Mouse (Mus musculus) B cell, adult 62 days (primary cell): ENCODE results near the gene Smg8. TPM values are rescaled to one million over a fixed set of nuclear protein-coding genes. Genes with fewer than 3 reads are reported as not detected.

ENCODE experiments used
- total RNA-seq: library from RNA; stranded (reverse); gene quantifications from 4 replicates; pipeline ENCODE4 v1.2.4, GENCODE M21; 2023

The Smg8 gene
- 24.6 to 29.1 TPM (median 27.0 TPM) in 4 replicates for total RNA-seq

GRCm38 (mm10) chr11:87086290-87086984 lies at the start of gene Smg8:
Smg8 (minus strand) TSS chr11:87086774.

GRCm38 (mm10) chr11:87126824-87127816 lies 40.5 kb upstream of the Smg8 start, which contains the start of gene Trim37:
Trim37 (plus strand) TSS chr11:87127077.

GRCm38 (mm10) chr11:87108755-87109518 lies 22.4 kb upstream of the Smg8 start, which contains the start of gene Ska2:
Ska2 (plus strand) TSS chr11:87109234.

GRCm38 (mm10) chr11:87108409-87108754 lies 21.8 kb upstream of the Smg8 start, which contains the start of gene Prr11:
Prr11 (minus strand) TSS chr11:87108708.

GRCm38 (mm10) chr11:87073866-87074440 lies 12.6 kb downstream of the Smg8 start, which contains the start of gene Gdpd1:
Gdpd1 (minus strand) TSS chr11:87074062.

Other genes starting within 250 kb of the Smg8 start
- gene Ypel2, start 93.1 kb downstream of the Smg8 start, total RNA-seq: 4.1 to 4.9 TPM (median 4.6 TPM) in 4 replicates
- gene Gdpd1, start 12.7 kb downstream of the Smg8 start, total RNA-seq: 0.24 to 0.57 TPM (median 0.47 TPM) in 3 of 4 replicates, not detected in the other
- 1.2 to 1.9 TPM (median 1.5 TPM) in 4 replicates for gene Prr11, start 21.9 kb upstream of the Smg8 start, total RNA-seq
- gene Ska2, start 22.5 kb upstream of the Smg8 start, total RNA-seq: 5.1 to 6.3 TPM (median 5.4 TPM) in 4 replicates
- 6.7 to 12.1 TPM (median 8.1 TPM) in 4 replicates for gene Trim37, start 40.3 kb upstream of the Smg8 start, total RNA-seq